Comparison of ENCODE assay signal across 19 mouse cellular contexts in genomic region chr6:6875676-6876075, GRCm38 (mm10). TPM values are rescaled to one million over a fixed set of nuclear protein-coding genes. Genes with fewer than 3 reads are reported as not detected.
A peak's percentile ranks its signal among the peaks of the same experiment; 100 is the strongest.
DNase-seq lines count a peak whose midpoint lies in the region; ATAC-seq lines count a peak whose summit lies in the region.
"Had no signal": no experiment of that assay in that cellular context is flagged by ENCODE, and none has a peak within 500 bp of the region (broad histone marks: within the 10 kb centered on the region; RNA-seq: fewer than 3 reads in every experiment).

No protein-coding gene starts in this region.

- no peak overlapping the region for H3K4me2 ChIP-seq in hindbrain, embryonic 11.5 days (replicated peaks; ENCODE audit: low read depth, low read length)
- peak overlapping the region; percentile 66 for H3K4me2 ChIP-seq in forebrain, embryonic 15.5 days (replicated peaks)
- no peak overlapping the region for H3K4me2 ChIP-seq in neural tube, embryonic 11.5 days (ENCODE audit: low read depth)
- H3K4me2 ChIP-seq: liver, embryonic 11.5 days; lung, embryonic 14.5 days had no signal

- H3K9me3 ChIP-seq in hindbrain, embryonic 11.5 days (ENCODE audit: control insufficient read depth, low read length) = no peaks in the 10 kb centered on the region
- no peaks in the 10 kb centered on the region for H3K9me3 ChIP-seq in hindbrain, embryonic 10.5 days
- H3K9me3 ChIP-seq in embryonic facial prominence, embryonic 10.5 days = no peaks in the 10 kb centered on the region
- H3K9me3 ChIP-seq in forebrain, embryonic 15.5 days = no peaks in the 10 kb centered on the region
- no peaks in the 10 kb centered on the region for H3K9me3 ChIP-seq in neural tube, embryonic 11.5 days (ENCODE audit: control insufficient read depth, low read length)
- H3K9me3 ChIP-seq: heart, embryonic 10.5 days had no signal

- H3K27me3 ChIP-seq in hindbrain, embryonic 11.5 days (ENCODE audit: control insufficient read depth, insufficient read depth, low read length) = peaks cover 86% of the 10 kb centered on the region
- H3K27me3 ChIP-seq in hindbrain, embryonic 10.5 days (ENCODE audit: insufficient read depth, poor library complexity, severe bottlenecking) = peaks cover 100% of the 10 kb centered on the region
- H3K27me3 ChIP-seq in embryonic facial prominence, embryonic 10.5 days (replicated peaks; ENCODE audit: low read depth, poor library complexity, severe bottlenecking) = peaks cover 100% of the 10 kb centered on the region
- peaks cover 39% of the 10 kb centered on the region for H3K27me3 ChIP-seq in forebrain, embryonic 15.5 days
- H3K27me3 ChIP-seq in neural tube, embryonic 11.5 days (ENCODE audit: control insufficient read depth, insufficient read depth, low read length) = peaks cover 100% of the 10 kb centered on the region

- H3K4me1 ChIP-seq in hindbrain, embryonic 11.5 days (replicated peaks; ENCODE audit: control insufficient read depth, insufficient read depth, low read length) = peaks cover 5% of the 10 kb centered on the region; the same call in 1 of the 2 replicates
- peaks cover 32% of the 10 kb centered on the region for H3K4me1 ChIP-seq in hindbrain, embryonic 10.5 days (replicated peaks)
- H3K4me1 ChIP-seq in embryonic facial prominence, embryonic 10.5 days = peaks cover 48% of the 10 kb centered on the region
- peaks cover 15% of the 10 kb centered on the region for H3K4me1 ChIP-seq in forebrain, embryonic 15.5 days
- no peaks in the 10 kb centered on the region for H3K4me1 ChIP-seq in neural tube, embryonic 11.5 days (ENCODE audit: control insufficient read depth, insufficient read depth, low read length)

- no peak overlapping the region for H3K4me3 ChIP-seq in hindbrain, embryonic 11.5 days (ENCODE audit: low read depth, low read length)
- H3K4me3 ChIP-seq in hindbrain, embryonic 10.5 days = no peak overlapping the region
- peak overlapping the region; percentile 73 for H3K4me3 ChIP-seq in embryonic facial prominence, embryonic 10.5 days
- peak overlapping the region; percentile 52 for H3K4me3 ChIP-seq in forebrain, embryonic 15.5 days
- no peak overlapping the region for H3K4me3 ChIP-seq in neural tube, embryonic 11.5 days (ENCODE audit: low read depth, low read length)
- H3K4me3 ChIP-seq: myocyte had no signal

- 3% methylated on average over 9 of the region's 9 CpGs for WGBS in hindbrain, embryonic 11.5 days
- 3% methylated on average over 9 of the region's 9 CpGs for WGBS in hindbrain, embryonic 10.5 days
- WGBS in embryonic facial prominence, embryonic 10.5 days = 2% methylated on average over 9 of the region's 9 CpGs
- 5% methylated on average over 9 of the region's 9 CpGs for WGBS in forebrain, embryonic 15.5 days
- WGBS in neural tube, embryonic 11.5 days = under 1% methylated on average over 9 of the region's 9 CpGs

- peak; percentile 57 for DNase-seq in hindbrain, embryonic 11.5 days (ENCODE audit: low spot score)
- no peak for DNase-seq in hindbrain, embryonic 10.5 days (ENCODE audit: low spot score)
- peak; percentile 44 for DNase-seq in embryonic facial prominence, embryonic 10.5 days (ENCODE audit: low spot score)
- DNase-seq in neural tube, embryonic 11.5 days (ENCODE audit: low spot score) = peak; percentile 17
- DNase-seq in thymus, postnatal 14 days = no peak
- DNase-seq in right cerebral cortex, postnatal 25 days = no peak
- DNase-seq: B cell, adult 2 months; cerebellum, adult 11-12 months; lung, embryonic 14.5 days; right cerebral cortex, postnatal 4 days had no signal

- H3K36me3 ChIP-seq in hindbrain, embryonic 11.5 days (ENCODE audit: control insufficient read depth, insufficient read depth, low read length) = no peaks in the 10 kb centered on the region
- H3K36me3 ChIP-seq in hindbrain, embryonic 10.5 days = no peaks in the 10 kb centered on the region
- peaks cover 16% of the 10 kb centered on the region for H3K36me3 ChIP-seq in embryonic facial prominence, embryonic 10.5 days (replicated peaks)
- no peaks in the 10 kb centered on the region for H3K36me3 ChIP-seq in forebrain, embryonic 15.5 days
- H3K36me3 ChIP-seq in neural tube, embryonic 11.5 days (ENCODE audit: control insufficient read depth, insufficient read depth, low read length) = no peaks in the 10 kb centered on the region
- H3K36me3 ChIP-seq: heart, embryonic 10.5 days had no signal

- no peak overlapping the region for H3K27ac ChIP-seq in hindbrain, embryonic 11.5 days (ENCODE audit: low read depth, low read length)
- H3K27ac ChIP-seq in hindbrain, embryonic 10.5 days = no peak overlapping the region
- peak overlapping the region; percentile 88 for H3K27ac ChIP-seq in embryonic facial prominence, embryonic 10.5 days (replicated peaks)
- peak overlapping the region; percentile 93 for H3K27ac ChIP-seq in forebrain, embryonic 15.5 days (replicated peaks)
- no peak overlapping the region for H3K27ac ChIP-seq in neural tube, embryonic 11.5 days (ENCODE audit: low read depth, low read length)
- H3K27ac ChIP-seq: heart, embryonic 10.5 days; kidney, postnatal 0 days had no signal

- no peak for ATAC-seq in hindbrain, embryonic 11.5 days (ENCODE audit: low FRiP score)
- ATAC-seq in forebrain, embryonic 15.5 days (replicated peaks) = no peak
- ATAC-seq in neural tube, embryonic 11.5 days (ENCODE audit: insufficient read depth, low FRiP score, low TSS enrichment) = no peak
- no peak for ATAC-seq in erythroid progenitor cell, adult 5-6 weeks (replicated peaks; ENCODE audit: low FRiP score, poor library complexity, severe bottlenecking)

- no peak overlapping the region for H3K9ac ChIP-seq in hindbrain, embryonic 11.5 days (ENCODE audit: low read depth, low read length)
- peak overlapping the region; percentile 70 for H3K9ac ChIP-seq in forebrain, embryonic 15.5 days (replicated peaks)
- no peak overlapping the region for H3K9ac ChIP-seq in neural tube, embryonic 11.5 days (ENCODE audit: low read length)
- H3K9ac ChIP-seq: lung, embryonic 14.5 days had no signal

RNA-seq across cellular contexts. Expression of gene Dlx5, which starts 6.2 kb away (rescaled TPM):
- 2.3 and 6.2 TPM in 2 replicates for polyA plus RNA-seq in hindbrain, embryonic 11.5 days (2014; fragmentation: Nextera tagmentation; extraction: Ambion mirVana)
- 3.4 and 14.5 TPM in 2 replicates for polyA plus RNA-seq in hindbrain, embryonic 10.5 days (2016; fragmentation: Nextera tagmentation; extraction: Ambion mirVana)
- 75.5 and 92.2 TPM in 2 replicates for polyA plus RNA-seq in embryonic facial prominence, embryonic 10.5 days (2016; fragmentation: Nextera tagmentation; extraction: Ambion mirVana)
- 81.5 and 84.7 TPM in 2 replicates for polyA plus RNA-seq in forebrain, embryonic 15.5 days (2015; fragmentation: Nextera tagmentation; extraction: Ambion mirVana)
- 0.74 and 0.97 TPM in 2 replicates for polyA plus RNA-seq in neural tube, embryonic 11.5 days (2014; fragmentation: Nextera tagmentation; extraction: Ambion mirVana)
- not detected in 2 replicates for total RNA-seq in erythroid progenitor cell, adult 5-6 weeks (2015; ENCODE audit: low replicate concordance)
- total RNA-seq in erythroid progenitor cell, adult 5-6 weeks (2017; ENCODE audit: low replicate concordance) = 0.64 TPM in 1 of 2 replicates, not detected in the other
- total RNA-seq: gastrocnemius, adult 8-10 months; megakaryocyte, adult 5-6 weeks had no signal
- polyA plus RNA-seq: myocyte had no signal

RNA-seq across cellular contexts. Expression of gene Dlx6, which starts 12.5 kb away (rescaled TPM):
- polyA plus RNA-seq in hindbrain, embryonic 11.5 days (2014; fragmentation: Nextera tagmentation; extraction: Ambion mirVana) = 0.29 and 0.65 TPM in 2 replicates
- 0.47 and 1.0 TPM in 2 replicates for polyA plus RNA-seq in hindbrain, embryonic 10.5 days (2016; fragmentation: Nextera tagmentation; extraction: Ambion mirVana)
- 4.9 and 5.9 TPM in 2 replicates for polyA plus RNA-seq in embryonic facial prominence, embryonic 10.5 days (2016; fragmentation: Nextera tagmentation; extraction: Ambion mirVana)
- 13.2 and 14.7 TPM in 2 replicates for polyA plus RNA-seq in forebrain, embryonic 15.5 days (2015; fragmentation: Nextera tagmentation; extraction: Ambion mirVana)
- polyA plus RNA-seq in neural tube, embryonic 11.5 days (2014; fragmentation: Nextera tagmentation; extraction: Ambion mirVana) = not detected in 2 replicates
- not detected in 2 replicates for total RNA-seq in erythroid progenitor cell, adult 5-6 weeks (2015; ENCODE audit: low replicate concordance)
- total RNA-seq in erythroid progenitor cell, adult 5-6 weeks (2017; ENCODE audit: low replicate concordance) = not detected in 2 replicates
- total RNA-seq: gastrocnemius, adult 8-10 months; heart, postnatal 25 days; megakaryocyte, adult 5-6 weeks had no signal
- polyA plus RNA-seq: kidney, postnatal 0 days; liver, embryonic 11.5 days; lung, embryonic 14.5 days; myocyte had no signal

Comparison
In these comparisons a context has a peak if more than half of its experiments do, and no peak if none do; other contexts are left out.
1. DNase-seq: peak in hindbrain, embryonic 11.5 days (single experiment), embryonic facial prominence, embryonic 10.5 days (single experiment) and neural tube, embryonic 11.5 days (single experiment); none in hindbrain, embryonic 10.5 days (single experiment), thymus, postnatal 14 days (single experiment) and right cerebral cortex, postnatal 25 days (single experiment).
2. H3K27ac ChIP-seq: peak in embryonic facial prominence, embryonic 10.5 days (single experiment) and forebrain, embryonic 15.5 days (single experiment); none in hindbrain, embryonic 11.5 days (single experiment), hindbrain, embryonic 10.5 days (single experiment) and neural tube, embryonic 11.5 days (single experiment).
3. H3K4me3 ChIP-seq: peak in embryonic facial prominence, embryonic 10.5 days (single experiment) and forebrain, embryonic 15.5 days (single experiment); none in hindbrain, embryonic 11.5 days (single experiment), hindbrain, embryonic 10.5 days (single experiment) and neural tube, embryonic 11.5 days (single experiment).